Mouse (Mus musculus) cerebellum, adult 9-10 months (tissue): ENCODE results near the gene Zmynd10.

Experiments used
- DNase-seq: peaks from one replicate; pipeline ENCODE4 v3.0.0; 2022

Zmynd10 gene

GRCm38 (mm10) chr9:107541005-107541404 lies 6.1 kb upstream of the Zmynd10 start:
- DNase-seq, result no peak

GRCm38 (mm10) chr9:107541474-107542351 lies 5.4 kb upstream of the Zmynd10 start, which contains the start of the genes Cyb561d2 and Nprl2:
Gene Cyb561d2 (minus strand): TSS chr9:107542193.
Gene Nprl2 (plus strand): TSS chr9:107542226.
- peak; percentile 94 for DNase-seq

- no peak for DNase-seq
These were observed 4.8 kb upstream of the Zmynd10 start for GRCm38 (mm10) chr9:107542352-107542686.

- peak; percentile 63 for DNase-seq
These were observed 4.4 kb upstream of the Zmynd10 start for GRCm38 (mm10) chr9:107542721-107543120.

- no peak for DNase-seq
These were observed 3.8 kb upstream of the Zmynd10 start for GRCm38 (mm10) chr9:107543299-107543698.

GRCm38 (mm10) chr9:107544196-107544700 lies 2.9 kb upstream of the Zmynd10 start:
- DNase-seq, result peak; percentile 59

- DNase-seq, result peak; percentile 63
These were observed 2.4 kb upstream of the Zmynd10 start for GRCm38 (mm10) chr9:107544729-107545128.

GRCm38 (mm10) chr9:107545199-107545598 lies 1.9 kb upstream of the Zmynd10 start:
- no peak for DNase-seq

- DNase-seq, result peak; percentile 86
These were observed 1.5 kb upstream of the Zmynd10 start for GRCm38 (mm10) chr9:107545602-107546001.

- DNase-seq, result no peak
These were observed 859 bp downstream of the Zmynd10 start for GRCm38 (mm10) chr9:107547957-107548356.

- DNase-seq, result peak; percentile 50
These were observed 1.7 kb downstream of the Zmynd10 start for GRCm38 (mm10) chr9:107548820-107549219.

GRCm38 (mm10) chr9:107549297-107550074 lies 2.4 kb downstream of the Zmynd10 start:
- DNase-seq, result no peak

- DNase-seq, result peak; percentile 53
These were observed 3.5 kb downstream of the Zmynd10 start for GRCm38 (mm10) chr9:107550491-107551116.

GRCm38 (mm10) chr9:107551117-107551889 lies 4.2 kb downstream of the Zmynd10 start, which contains the start of gene Rassf1:
Gene Rassf1 (plus strand): TSS chr9:107551555.
- peak; percentile 60 for DNase-seq

GRCm38 (mm10) chr9:107551890-107552355 lies 4.8 kb downstream of the Zmynd10 start:
- DNase-seq, result peak; percentile 48

- no peak for DNase-seq
These were observed 5.7 kb downstream of the Zmynd10 start for GRCm38 (mm10) chr9:107552690-107553393.

GRCm38 (mm10) chr9:107553541-107554318 lies 6.6 kb downstream of the Zmynd10 start:
- no peak for DNase-seq

- DNase-seq, result peak; percentile 95
These were observed 7.3 kb downstream of the Zmynd10 start for GRCm38 (mm10) chr9:107554319-107554825.

- no peak for DNase-seq
These were observed 7.9 kb downstream of the Zmynd10 start for GRCm38 (mm10) chr9:107555031-107555457.

GRCm38 (mm10) chr9:107555701-107556100 lies 8.6 kb downstream of the Zmynd10 start:
- DNase-seq, result no peak
